In the genomic region with DNA sequence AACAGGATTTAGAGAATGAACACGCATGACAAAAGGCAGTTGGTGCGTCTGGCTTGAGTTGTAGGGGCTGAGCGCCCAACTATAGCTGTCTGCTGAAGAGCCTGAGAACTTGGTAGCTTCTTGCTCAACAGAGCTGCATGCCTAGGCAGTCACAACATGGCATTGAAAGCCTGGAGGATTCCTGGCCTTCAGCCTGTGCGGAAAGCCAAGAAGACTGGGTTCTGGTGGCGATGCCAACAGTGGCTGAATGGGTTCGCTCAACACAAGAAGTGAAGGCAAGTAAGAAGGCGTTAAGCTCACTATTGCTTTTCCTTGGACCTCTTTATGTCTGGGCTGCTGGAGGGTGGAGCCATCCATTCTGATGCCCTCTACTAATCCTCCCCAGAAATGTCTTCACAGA, we compare ENCODE assay signal across 8 mouse cellular contexts.
DNase-seq lines count a peak whose midpoint lies in the region; TF ChIP-seq lines count a peak whose summit lies in the region.
"Had no signal": no experiment of that assay in that cellular context is flagged by ENCODE, and none has a peak within 500 bp of the region (broad histone marks: within the 10 kb centered on the region; RNA-seq: fewer than 3 reads in every experiment).

No protein-coding gene starts in this region.

- intact Hi-C loops in left cerebral cortex, postnatal 14 days (cut with DNase I): loop anchor here (10.0 kb wide), 1 partner anchor 315 kb away; the partner anchor contains the start of gene Hs6st1

- peak; percentile 51 to 64 for DNase-seq in cerebellum, postnatal 14 days
- no peak for DNase-seq in cerebellum, adult 9-10 months
- DNase-seq in left cerebral cortex, postnatal 14 days (ENCODE audit: low spot score in 2 of 2): peak; percentile 15 to 30
- no peak for DNase-seq in left cerebral cortex, adult 11 months (ENCODE audit: low spot score)
- peak; percentile 53 for DNase-seq in brain, embryonic 14.5 days (ENCODE audit: low read depth)
- DNase-seq in right cerebral cortex, postnatal 10 days (ENCODE audit: low spot score in 2 of 2): peak; percentile 74 to 78
- DNase-seq in T-cell, adult 2 months (ENCODE audit: low spot score): no peak
- DNase-seq: heart, postnatal 10 days had no signal

- TF ChIP-seq POLR2A in brain, embryonic 14.5 days (IDR thresholded peaks at IDR 0.05; ENCODE audit: borderline replicate concordance, extremely low read depth, insufficient read depth, insufficient read length, poor library complexity, severe bottlenecking): no peak

- TF ChIP-seq CTCF in brain, embryonic 14.5 days (IDR thresholded peaks at IDR 0.05; ENCODE audit: borderline replicate concordance, extremely low read depth, insufficient read depth, insufficient read length): no peak

Comparison
In these comparisons a context has a peak if more than half of its experiments do, and no peak if none do; other contexts are left out.
1. DNase-seq: peak in cerebellum, postnatal 14 days (2 of 2), left cerebral cortex, postnatal 14 days (2 of 2), brain, embryonic 14.5 days (single experiment) and right cerebral cortex, postnatal 10 days (2 of 2); none in cerebellum, adult 9-10 months (single experiment), left cerebral cortex, adult 11 months (single experiment) and T-cell, adult 2 months (single experiment).